Mouse (Mus musculus) liver, embryonic 13.5 days (tissue): ENCODE data around the gene Pfkfb3. TPM values are rescaled to one million over a fixed set of nuclear protein-coding genes. Genes with fewer than 3 reads are reported as not detected.
A peak's percentile ranks its signal among the peaks of the same experiment; 100 is the strongest.

Source experiments
- ATAC-seq: fragments of 200-750 bp; cut with Nextera tagmentation; 2 replicates; pipeline ENCODE4 v1.8.0; 2017; ENCODE audit warnings: low read depth, mild to moderate bottlenecking, moderate number of reproducible peaks, moderate library complexity
- DNase-seq: peaks from one replicate; pipeline ENCODE4 v3.0.0; 2022
- H3K27ac ChIP-seq: fragments of 300-500 bp; sonication (generic); 2 replicates; pipeline ENCODE4 v1.5.1; 2015; ENCODE audit warnings: moderate library complexity, mild to moderate bottlenecking, inconsistent platforms
- H3K27me3 ChIP-seq: fragments of 300-500 bp; sonication (generic); 2 replicates; pipeline ENCODE4 v1.6.1; 2015; ENCODE audit warnings: mild to moderate bottlenecking, inconsistent platforms
- H3K36me3 ChIP-seq: fragments of 300-500 bp; sonication (generic); 2 replicates; pipeline ENCODE4 v1.6.1; 2015; ENCODE audit warnings: mild to moderate bottlenecking, inconsistent platforms
- H3K4me1 ChIP-seq: fragments of 300-500 bp; sonication (generic); replicated peaks from 2 replicates; pipeline ENCODE4 v1.6.1; 2015; ENCODE audit warnings: inconsistent platforms
- H3K4me2 ChIP-seq: fragments of 300-500 bp; sonication (generic); 2 replicates; pipeline ENCODE4 v1.6.1; 2015; ENCODE audit warnings: inconsistent platforms, mild to moderate bottlenecking, moderate library complexity
- H3K4me3 ChIP-seq: fragments of 300-500 bp; sonication (generic); replicated peaks from 2 replicates; pipeline ENCODE4 v1.5.1; 2015; ENCODE audit warnings: mild to moderate bottlenecking, inconsistent platforms
- H3K9ac ChIP-seq: fragments of 300-500 bp; sonication (generic); 2 replicates; pipeline ENCODE4 v1.6.1; 2015; ENCODE audit warnings: mild to moderate bottlenecking, inconsistent platforms
- H3K9me3 ChIP-seq: fragments of 300-500 bp; sonication (generic); replicated peaks from 2 replicates; pipeline ENCODE4 v1.6.1; 2016; ENCODE audit warnings: inconsistent platforms
- whole genome bisulfite sequencing: fragments of 180-500 bp; shearing (Covaris S2); methylation state at CpG from one replicate; pipeline ENCODE4 v1.1.7; 2015; ENCODE audit not compliant: insufficient replicate concordance; 5-methylcytosine and 5-hydroxymethylcytosine counted together
- polyA plus RNA-seq: library from polyadenylated mRNA; unstranded; fragments of >200 nt; fragmentation: Nextera tagmentation; extraction: Ambion mirVana; gene quantifications from 2 replicates; pipeline ENCODE4 v1.2.1, GENCODE M21; 2015

Gene Pfkfb3
- polyA plus RNA-seq, 1 experiment from 2014 or later, result 7.2 TPM

DNA sequence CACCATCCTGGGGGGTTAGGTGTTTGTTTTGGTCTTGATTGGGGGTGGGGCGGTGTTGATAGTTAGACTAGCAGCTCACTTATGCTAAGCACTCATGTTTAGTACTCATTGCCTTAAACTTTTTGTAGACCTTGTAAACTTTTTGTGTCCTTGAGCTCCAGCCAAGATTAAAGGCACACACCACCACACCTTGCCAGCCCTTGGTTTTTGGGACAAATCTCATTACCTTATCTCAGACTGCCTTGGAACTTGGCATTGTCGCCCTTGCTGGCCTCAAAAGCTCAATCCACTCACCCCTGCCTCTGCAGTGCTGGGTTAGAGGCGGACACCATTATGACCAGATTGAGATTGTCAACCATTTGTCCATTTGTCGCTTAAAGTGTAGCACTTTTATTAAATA, 125.3 kb downstream of the Pfkfb3 start:
- DNase-seq (no peak), ATAC-seq (no peak)
- Histone ChIP-seq H3K4me2 (no peak overlapping the region), H3K4me1 (peaks cover 47% of the 10 kb centered on the region), H3K27me3 (no peaks in the 10 kb centered on the region), H3K27ac (no peak overlapping the region), H3K4me3 (no peak overlapping the region), H3K9ac (no peak overlapping the region), H3K36me3 (no peaks in the 10 kb centered on the region), H3K9me3 (no peaks in the 10 kb centered on the region)
- 69% methylated on average over 4 of the region's 4 CpGs for WGBS

- H3K27me3 ChIP-seq, result no peaks in the 10 kb centered on the region
- H3K36me3 ChIP-seq, result no peaks in the 10 kb centered on the region
- H3K9me3 ChIP-seq, result no peaks in the 10 kb centered on the region
- no peak for DNase-seq
- H3K27ac ChIP-seq, result no peak overlapping the region
- H3K9ac ChIP-seq, result no peak overlapping the region
- H3K4me1 ChIP-seq, result peaks cover 47% of the 10 kb centered on the region
- H3K4me2 ChIP-seq, result no peak overlapping the region
- no peak overlapping the region for H3K4me3 ChIP-seq
- no peak for ATAC-seq
- WGBS, result 76% methylated on average over 6 of the region's 6 CpGs
These were observed 126.3 kb downstream of the Pfkfb3 start for GRCm38 (mm10) chr2:11427596-11427995.

- Histone ChIP-seq H3K36me3 (no peaks in the 10 kb centered on the region), H3K9ac (no peak overlapping the region), H3K27me3 (no peaks in the 10 kb centered on the region), H3K4me1 (peaks cover 47% of the 10 kb centered on the region), H3K4me2 (no peak overlapping the region), H3K27ac (peak overlapping the region; percentile 69), H3K4me3 (no peak overlapping the region), H3K9me3 (no peaks in the 10 kb centered on the region)
- no peak for DNase-seq
- WGBS, result 32% methylated on average over 3 of the region's 3 CpGs
- ATAC-seq, result no peak
These were observed 127.5 kb downstream of the Pfkfb3 start for GRCm38 (mm10) chr2:11426379-11426778.

GRCm38 (mm10) chr2:11425421-11426131, 128.3 kb downstream of the Pfkfb3 start:
- Histone ChIP-seq H3K27me3 (no peaks in the 10 kb centered on the region), H3K4me3 (no peak overlapping the region), H3K36me3 (no peaks in the 10 kb centered on the region), H3K9ac (peak overlapping the region; percentile 22; the same call in 1 of the 2 replicates), H3K27ac (peak overlapping the region; percentile 69), H3K9me3 (no peaks in the 10 kb centered on the region), H3K4me1 (peaks cover 46% of the 10 kb centered on the region), H3K4me2 (peak overlapping the region; percentile 29)
- 26% methylated on average over 5 of the region's 5 CpGs for WGBS
- peak; percentile 41 for DNase-seq
- ATAC-seq, result peak; percentile 91

DNA sequence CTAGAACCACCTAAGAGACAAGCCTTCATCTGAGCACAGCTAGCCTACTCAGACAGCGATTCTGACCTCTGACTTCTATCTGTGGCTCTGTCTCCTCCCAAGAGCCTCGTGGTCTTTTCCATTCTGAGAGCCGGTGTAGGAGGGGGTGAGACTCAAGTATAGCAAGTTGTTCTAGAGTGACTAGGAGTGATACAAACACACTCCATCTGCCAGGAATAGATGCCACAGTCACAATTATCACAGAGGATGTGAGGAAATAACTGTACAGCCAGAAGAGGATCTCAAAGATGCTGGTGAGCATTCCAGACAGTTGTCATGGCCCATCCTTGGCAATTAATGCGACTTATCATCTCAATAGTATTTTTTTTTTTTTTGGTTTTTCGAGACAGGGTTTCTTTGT, 129.6 kb downstream of the Pfkfb3 start:
- Histone ChIP-seq H3K9me3 (no peaks in the 10 kb centered on the region), H3K4me1 (peaks cover 34% of the 10 kb centered on the region), H3K9ac (no peak overlapping the region), H3K4me2 (no peak overlapping the region), H3K27ac (no peak overlapping the region), H3K27me3 (no peaks in the 10 kb centered on the region), H3K4me3 (no peak overlapping the region), H3K36me3 (no peaks in the 10 kb centered on the region)
- ATAC-seq (no peak), DNase-seq (no peak)
- WGBS, result 68% methylated on average over 5 of the region's 5 CpGs

DNA sequence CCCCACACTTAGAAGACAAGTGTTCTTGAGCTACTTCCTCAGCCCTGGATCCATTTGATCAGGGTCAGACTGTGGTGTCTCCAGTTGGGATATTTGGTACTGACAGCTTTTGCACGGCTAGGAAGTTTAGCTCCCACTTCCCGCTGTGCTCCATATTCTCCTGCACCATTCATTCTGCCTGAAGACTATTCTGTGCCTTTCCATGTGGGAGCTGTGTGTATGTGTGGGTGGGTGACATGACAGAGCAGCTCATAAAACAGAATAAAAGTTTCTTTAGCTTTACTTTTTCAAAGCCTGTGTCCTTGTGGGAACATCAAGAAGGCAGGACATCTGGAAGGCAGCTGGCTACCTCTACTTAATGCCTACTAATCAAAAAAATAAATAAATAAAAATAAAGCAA, 130.5 kb downstream of the Pfkfb3 start:
- Histone ChIP-seq H3K4me2 (no peak overlapping the region), H3K9me3 (no peaks in the 10 kb centered on the region), H3K27ac (no peak overlapping the region), H3K36me3 (no peaks in the 10 kb centered on the region), H3K27me3 (no peaks in the 10 kb centered on the region), H3K9ac (no peak overlapping the region), H3K4me3 (no peak overlapping the region), H3K4me1 (peaks cover 25% of the 10 kb centered on the region)
- ATAC-seq (no peak), DNase-seq (no peak)
- WGBS, result 74% methylated on average over 2 of the region's 2 CpGs

DNA sequence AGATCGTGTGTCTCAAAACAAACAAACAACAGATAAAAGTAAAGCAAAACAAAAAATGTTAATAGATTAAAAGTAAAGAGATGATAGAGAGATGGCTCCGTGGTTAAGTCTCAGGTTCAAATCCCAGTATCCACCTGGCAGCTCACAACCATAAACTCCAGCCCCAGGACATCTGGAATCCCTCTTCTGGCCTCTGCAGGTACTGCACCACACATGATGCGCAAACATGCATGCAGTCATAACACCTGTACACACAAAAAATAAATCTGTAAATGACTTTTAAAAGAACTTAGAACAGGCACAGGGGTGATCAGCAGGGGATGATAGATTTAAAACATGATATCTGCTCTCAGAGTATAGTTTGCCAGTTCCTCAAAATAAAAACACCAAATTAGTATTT, 131.5 kb downstream of the Pfkfb3 start:
- H3K27me3 ChIP-seq, result no peaks in the 10 kb centered on the region
- WGBS, result 76% methylated on average over 3 of the region's 3 CpGs
- ATAC-seq (no peak), DNase-seq (no peak)
- H3K36me3 ChIP-seq, result no peaks in the 10 kb centered on the region
- peaks cover 23% of the 10 kb centered on the region for H3K4me1 ChIP-seq
- no peak overlapping the region for H3K4me3 ChIP-seq
- no peak overlapping the region for H3K9ac ChIP-seq
- no peak overlapping the region for H3K4me2 ChIP-seq
- H3K27ac ChIP-seq, result no peak overlapping the region
- no peaks in the 10 kb centered on the region for H3K9me3 ChIP-seq

Other genes starting within 250 kb of the Pfkfb3 start
- 76.9 and 93.6 TPM in 2 replicates for gene Rbm17, start 50.1 kb upstream of the Pfkfb3 start, polyA plus RNA-seq
- not detected in 2 replicates for gene Gm17490, start 72.2 kb upstream of the Pfkfb3 start, polyA plus RNA-seq
- gene Il2ra, start 88.7 kb upstream of the Pfkfb3 start, polyA plus RNA-seq, result not detected in 2 replicates
- gene Il15ra, start 151.2 kb upstream of the Pfkfb3 start, polyA plus RNA-seq, result 2.7 and 2.8 TPM in 2 replicates
- 26.8 and 33.2 TPM in 2 replicates for gene Fbh1, start 223.5 kb upstream of the Pfkfb3 start, polyA plus RNA-seq
- gene Ankrd16, start 223.8 kb upstream of the Pfkfb3 start, polyA plus RNA-seq, result 10.1 and 10.4 TPM in 2 replicates